Mouse (Mus musculus): ENCODE results near the gene Zfp52.

Zfp52 gene

GRCm38 (mm10) chr17:21535096-21536001, at the start of gene Zfp52:
Gene Zfp52 (plus strand): TSS chr17:21535539.
- peak; percentile 85 for DNase-seq (ENCODE audit: low read depth)

- DNase-seq (ENCODE audit: low read depth), result peak; percentile 97
Measured at GRCm38 (mm10) chr17:21488760-21489499, 46.4 kb upstream of the Zfp52 start, which contains the start of gene Zfp53. Gene Zfp53 (plus strand): TSS chr17:21488998.

- peak; percentile 67 for DNase-seq (ENCODE audit: low read depth)
Measured at GRCm38 (mm10) chr17:21489500-21490001, 45.8 kb upstream of the Zfp52 start.

- peak; percentile 36 for DNase-seq (ENCODE audit: low read depth)
Measured at GRCm38 (mm10) chr17:21501365-21501764, 34.0 kb upstream of the Zfp52 start.

GRCm38 (mm10) chr17:21504524-21504923, 30.8 kb upstream of the Zfp52 start:
- DNase-seq (ENCODE audit: low read depth), result peak; percentile 57

- DNase-seq (ENCODE audit: low read depth), result no peak
Measured at GRCm38 (mm10) chr17:21506258-21506657, 29.1 kb upstream of the Zfp52 start.

GRCm38 (mm10) chr17:21509756-21510155, 25.6 kb upstream of the Zfp52 start:
- no peak for DNase-seq (ENCODE audit: low read depth)

GRCm38 (mm10) chr17:21515403-21516105, 19.8 kb upstream of the Zfp52 start:
- DNase-seq (ENCODE audit: low read depth), result peak; percentile 93

GRCm38 (mm10) chr17:21516201-21517129, 18.9 kb upstream of the Zfp52 start:
- peak; percentile 87 for DNase-seq (ENCODE audit: low read depth)

GRCm38 (mm10) chr17:21517130-21517671, 18.1 kb upstream of the Zfp52 start:
- DNase-seq (ENCODE audit: low read depth), result no peak

GRCm38 (mm10) chr17:21526270-21526669, 9.1 kb upstream of the Zfp52 start:
- no peak for DNase-seq (ENCODE audit: low read depth)

GRCm38 (mm10) chr17:21530645-21531330, 4.6 kb upstream of the Zfp52 start:
- no peak for DNase-seq (ENCODE audit: low read depth)

- no peak for DNase-seq (ENCODE audit: low read depth)
Measured at GRCm38 (mm10) chr17:21531621-21532020, 3.7 kb upstream of the Zfp52 start.

GRCm38 (mm10) chr17:21532101-21532951, 3.0 kb upstream of the Zfp52 start:
- peak; percentile 72 for DNase-seq (ENCODE audit: low read depth)

GRCm38 (mm10) chr17:21533961-21534360, 1.4 kb upstream of the Zfp52 start:
- DNase-seq (ENCODE audit: low read depth), result no peak

GRCm38 (mm10) chr17:21534460-21535095, 761 bp upstream of the Zfp52 start:
- DNase-seq (ENCODE audit: low read depth), result peak; percentile 96

- DNase-seq (ENCODE audit: low read depth), result peak; percentile 62
Measured at GRCm38 (mm10) chr17:21536096-21536495, 757 bp downstream of the Zfp52 start.

GRCm38 (mm10) chr17:21536676-21537075, 1.3 kb downstream of the Zfp52 start:
- DNase-seq (ENCODE audit: low read depth), result peak; percentile 90

GRCm38 (mm10) chr17:21557831-21558230, 22.5 kb downstream of the Zfp52 start:
- peak; percentile 35 for DNase-seq (ENCODE audit: low read depth)
